Mouse (Mus musculus) testis, adult 2 months (tissue): ENCODE data around the gene Gm10251.
"Not testable (repeated sequence)": the region's sequence is repeated elsewhere in the genome, so short reads cannot be mapped to it uniquely, and the experiment has no call there.

Experiments used
- CTCF ChIP-seq: fragments of 200-500 bp; IDR thresholded peaks from 2 replicates; pipeline ENCODE4 v1.5.1; 2012; ENCODE audit warnings: low read depth, mild to moderate bottlenecking, inconsistent platforms, low read length, moderate library complexity; ENCODE audit not compliant: control insufficient read depth, insufficient read depth, insufficient replicate concordance
- POLR2A ChIP-seq: fragments of 200-500 bp; IDR thresholded peaks from 2 replicates; pipeline ENCODE4 v1.6.1; 2012; ENCODE audit warnings: low read depth, mild to moderate bottlenecking, inconsistent platforms, low read length, moderate library complexity; ENCODE audit not compliant: control insufficient read depth

DNA sequence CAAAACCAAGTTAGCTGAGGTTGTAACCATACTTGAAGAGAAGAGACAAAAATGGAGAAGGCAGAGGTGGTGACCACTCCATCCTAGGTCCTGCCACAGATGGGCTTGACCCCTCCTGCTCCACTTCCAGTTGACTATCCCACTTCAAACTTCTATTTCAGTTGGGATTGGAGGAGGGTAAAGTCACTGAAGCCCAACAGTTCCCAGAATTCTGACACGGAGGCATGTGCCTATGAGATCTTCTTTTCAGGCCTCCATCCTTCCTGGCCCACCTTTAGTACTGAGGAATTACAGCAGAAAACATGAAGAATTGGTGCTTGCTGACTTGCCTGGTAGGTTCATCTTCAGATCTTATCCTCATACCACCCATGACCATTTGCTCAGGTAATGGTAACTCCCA, at the start of gene Gm10251:
- TF ChIP-seq POLR2A, CTCF: not testable (repeated sequence)
